In the genomic region with DNA sequence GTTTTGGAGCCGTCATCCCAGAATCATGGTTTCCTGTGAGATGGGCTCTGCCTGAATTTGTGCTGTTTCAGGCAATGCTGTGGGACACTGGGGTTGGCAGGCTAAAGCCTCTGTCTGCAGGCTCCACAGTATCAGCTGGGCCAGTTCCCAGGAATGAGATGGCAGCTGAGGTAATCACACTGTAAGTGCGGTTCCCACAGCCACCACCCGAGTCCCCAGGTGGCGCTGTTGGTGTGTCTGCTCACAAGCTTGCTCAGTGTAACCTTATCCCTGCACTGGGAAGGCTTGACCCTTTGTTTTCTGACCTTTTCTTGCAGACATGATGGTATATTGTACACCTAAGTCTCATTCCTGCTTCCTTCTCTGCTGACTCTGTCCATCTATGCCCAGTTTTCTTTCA, we compare ENCODE assay signal across 7 mouse cellular contexts. TPM values are rescaled to one million over a fixed set of nuclear protein-coding genes. Genes with fewer than 3 reads are reported as not detected.
DNase-seq lines count a peak whose midpoint lies in the region; ATAC-seq and TF ChIP-seq lines count a peak whose summit lies in the region.

No protein-coding gene starts in this region.

- DNase-seq in thymus, postnatal 14 days: peak; percentile 20
- no peak for DNase-seq in thymus, postnatal 0 days (ENCODE audit: low spot score)
- peak; percentile 85 for DNase-seq in brain, adult 2 months (ENCODE audit: low read depth, low spot score)
- peak; percentile 39 for DNase-seq in lung, postnatal 36 days

- H3K27ac ChIP-seq in forebrain, embryonic 16.5 days (ENCODE audit: low read length): no peak overlapping the region
- no peak overlapping the region for H3K27ac ChIP-seq in kidney, embryonic 14.5 days (ENCODE audit: low read depth, low read length)
- H3K27ac ChIP-seq in small intestine, adult 2 months (ENCODE audit: insufficient read depth, low read depth, low read length): no peak overlapping the region

- H3K36me3 ChIP-seq in forebrain, embryonic 16.5 days (ENCODE audit: control insufficient read depth, insufficient read depth): no peaks in the 10 kb centered on the region
- no peaks in the 10 kb centered on the region for H3K36me3 ChIP-seq in kidney, embryonic 14.5 days (ENCODE audit: control insufficient read depth, insufficient read depth, low read length)
- H3K36me3 ChIP-seq in small intestine, adult 2 months (ENCODE audit: control insufficient read depth, insufficient read depth, low read length): no peaks in the 10 kb centered on the region

- ATAC-seq in forebrain, embryonic 16.5 days: peak; percentile 79
- ATAC-seq in kidney, embryonic 14.5 days (ENCODE audit: low FRiP score, low TSS enrichment): peak; percentile 69

- peaks cover 3% of the 10 kb centered on the region for H3K4me1 ChIP-seq in forebrain, embryonic 16.5 days (replicated peaks; ENCODE audit: control insufficient read depth, insufficient read depth, low read length)
- no peaks in the 10 kb centered on the region for H3K4me1 ChIP-seq in kidney, embryonic 14.5 days (ENCODE audit: control insufficient read depth, insufficient read depth, low read length)
- H3K4me1 ChIP-seq in small intestine, adult 2 months (ENCODE audit: control insufficient read depth, insufficient read depth, insufficient read length, low read length): no peaks in the 10 kb centered on the region

- TF ChIP-seq POLR2A in small intestine, adult 2 months (IDR thresholded peaks at IDR 0.05; ENCODE audit: low read depth, low read length): no peak

- H3K4me2 ChIP-seq in forebrain, embryonic 16.5 days (ENCODE audit: low read length): no peak overlapping the region
- H3K4me2 ChIP-seq in kidney, embryonic 14.5 days (replicated peaks; ENCODE audit: low read depth, low read length): no peak overlapping the region

- H3K9me3 ChIP-seq in forebrain, embryonic 16.5 days (ENCODE audit: control insufficient read depth, low read length): no peaks in the 10 kb centered on the region
- H3K9me3 ChIP-seq in kidney, embryonic 14.5 days (ENCODE audit: control insufficient read depth, low read length): no peaks in the 10 kb centered on the region

- no peak overlapping the region for H3K9ac ChIP-seq in forebrain, embryonic 16.5 days (replicated peaks; ENCODE audit: low read depth, low read length)
- H3K9ac ChIP-seq in kidney, embryonic 14.5 days (ENCODE audit: low read depth, low read length): no peak overlapping the region

- H3K4me3 ChIP-seq in forebrain, embryonic 16.5 days (replicated peaks; ENCODE audit: low read length): no peak overlapping the region
- H3K4me3 ChIP-seq in kidney, embryonic 14.5 days (ENCODE audit: low read length): no peak overlapping the region
- no peak overlapping the region for H3K4me3 ChIP-seq in small intestine, adult 2 months (ENCODE audit: low read depth, low read length)

- 15% methylated on average over 4 of the region's 4 CpGs for WGBS in forebrain, embryonic 16.5 days
- WGBS in kidney, embryonic 14.5 days: 15% methylated on average over 4 of the region's 4 CpGs
- 8% methylated on average over 4 of the region's 4 CpGs for WGBS in small intestine, adult 2 months

- TF ChIP-seq CTCF in small intestine, adult 2 months (IDR thresholded peaks at IDR 0.05; ENCODE audit: extremely low read depth, insufficient read length, insufficient replicate concordance, low read depth, low read length): peak; percentile 49; the same call in 1 of the 2 replicates

- H3K27me3 ChIP-seq in forebrain, embryonic 16.5 days (replicated peaks; ENCODE audit: control insufficient read depth, insufficient read depth, low read length): no peaks in the 10 kb centered on the region
- no peaks in the 10 kb centered on the region for H3K27me3 ChIP-seq in kidney, embryonic 14.5 days (ENCODE audit: control insufficient read depth, insufficient read depth, low read length)
- no peaks in the 10 kb centered on the region for H3K27me3 ChIP-seq in small intestine, adult 2 months (ENCODE audit: control insufficient read depth, insufficient read depth, low read length)

RNA-seq across cellular contexts. Expression of gene Gprc5b, which starts 24.5 kb away (rescaled TPM):
- polyA plus RNA-seq in thymus, postnatal 0 days (2015; fragmentation: Nextera tagmentation; extraction: Ambion mirVana): 0.55 and 0.57 TPM in 2 replicates
- polyA plus RNA-seq in forebrain, embryonic 16.5 days (2015; fragmentation: Nextera tagmentation; extraction: Ambion mirVana): 5.9 and 6.2 TPM in 2 replicates
- 6.4 and 8.0 TPM in 2 replicates for polyA plus RNA-seq in kidney, embryonic 14.5 days (2014; fragmentation: Nextera tagmentation; extraction: Ambion mirVana)
- polyA plus RNA-seq in small intestine, adult 2 months (2012; rRNA removed): 3.6 and 3.9 TPM in 2 replicates
